Mouse (Mus musculus): Measurements from ENCODE around the gene Pde10a. TPM values are rescaled to one million over a fixed set of nuclear protein-coding genes. Genes with fewer than 3 reads are reported as not detected.

Pde10a gene
- 4.8 TPM in 2 replicates for polyA plus RNA-seq (2014; fragmentation: Nextera tagmentation; extraction: Ambion mirVana)

DNA sequence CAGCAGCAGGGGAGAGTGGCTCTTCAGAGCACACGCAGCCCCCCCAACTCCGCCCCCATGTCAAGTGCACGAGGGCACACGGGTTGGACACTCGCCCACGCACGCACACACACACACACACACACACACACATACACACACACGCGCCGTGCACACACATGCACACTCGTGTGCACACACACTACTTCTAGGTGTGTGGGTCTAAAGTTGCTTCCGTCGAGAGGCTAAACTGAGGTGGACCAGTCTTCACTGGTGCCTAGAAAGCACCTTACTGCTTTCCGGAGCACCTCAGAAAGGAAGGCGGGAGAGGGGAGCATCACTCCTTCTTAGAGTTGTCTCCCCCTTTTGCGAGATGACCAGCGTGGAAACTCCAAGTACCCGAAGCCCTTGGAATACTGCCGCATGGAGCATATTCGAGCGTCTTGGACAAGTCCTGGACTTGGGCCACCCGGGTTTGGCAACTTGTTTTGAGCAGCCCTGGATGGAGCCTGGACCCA is at the start of gene Pde10a:
Gene Pde10a (plus strand): TSS at position 148 of the 497 bp plus-strand sequence.
- Histone ChIP-seq H3K4me1 (ENCODE audit: control insufficient read depth, insufficient read depth, low read length) (peaks cover 7% of the 10 kb centered on the region; the same call in 1 of the 2 replicates), H3K4me2 (peak within 1 kb of the TSS; percentile 94), H3K4me3 (ENCODE audit: low read depth, low read length) (peak within 1 kb of the TSS; percentile 51), H3K36me3 (ENCODE audit: control insufficient read depth, insufficient read depth, low read length) (no peaks in the 10 kb centered on the region), H3K27me3 (ENCODE audit: control insufficient read depth, insufficient read depth, low read length) (peaks cover 21% of the 10 kb centered on the region), H3K9me3 (ENCODE audit: control insufficient read depth, low read length) (no peaks in the 10 kb centered on the region), H3K27ac (ENCODE audit: low read depth, low read length) (no peak within 1 kb of the TSS), H3K9ac (ENCODE audit: low read length) (peak within 1 kb of the TSS; percentile 68)
- WGBS = 4% methylated on average over 22 of the region's 22 CpGs
- DNase-seq (ENCODE audit: low spot score, missing footprints) (peak; percentile 95), ATAC-seq (ENCODE audit: low FRiP score) (peak; percentile 64; the same call in 1 of the 2 replicates)

- Histone ChIP-seq H3K36me3 (ENCODE audit: control insufficient read depth, insufficient read depth, low read length) (no peaks in the 10 kb centered on the region), H3K4me1 (ENCODE audit: control insufficient read depth, insufficient read depth, low read length) (no peaks in the 10 kb centered on the region), H3K9ac (ENCODE audit: low read length) (no peak overlapping the region), H3K9me3 (ENCODE audit: control insufficient read depth, low read length) (no peaks in the 10 kb centered on the region), H3K4me2 (no peak overlapping the region), H3K27ac (ENCODE audit: low read depth, low read length) (no peak overlapping the region), H3K27me3 (ENCODE audit: control insufficient read depth, insufficient read depth, low read length) (no peaks in the 10 kb centered on the region), H3K4me3 (ENCODE audit: low read depth, low read length) (no peak overlapping the region)
- no peak for ATAC-seq (ENCODE audit: low FRiP score)
- DNase-seq (ENCODE audit: low spot score, missing footprints) = no peak
- 79% methylated on average over 3 of the region's 3 CpGs for WGBS
Measured at GRCm38 (mm10) chr17:8478554-8478953, 46.6 kb upstream of the Pde10a start.

DNA sequence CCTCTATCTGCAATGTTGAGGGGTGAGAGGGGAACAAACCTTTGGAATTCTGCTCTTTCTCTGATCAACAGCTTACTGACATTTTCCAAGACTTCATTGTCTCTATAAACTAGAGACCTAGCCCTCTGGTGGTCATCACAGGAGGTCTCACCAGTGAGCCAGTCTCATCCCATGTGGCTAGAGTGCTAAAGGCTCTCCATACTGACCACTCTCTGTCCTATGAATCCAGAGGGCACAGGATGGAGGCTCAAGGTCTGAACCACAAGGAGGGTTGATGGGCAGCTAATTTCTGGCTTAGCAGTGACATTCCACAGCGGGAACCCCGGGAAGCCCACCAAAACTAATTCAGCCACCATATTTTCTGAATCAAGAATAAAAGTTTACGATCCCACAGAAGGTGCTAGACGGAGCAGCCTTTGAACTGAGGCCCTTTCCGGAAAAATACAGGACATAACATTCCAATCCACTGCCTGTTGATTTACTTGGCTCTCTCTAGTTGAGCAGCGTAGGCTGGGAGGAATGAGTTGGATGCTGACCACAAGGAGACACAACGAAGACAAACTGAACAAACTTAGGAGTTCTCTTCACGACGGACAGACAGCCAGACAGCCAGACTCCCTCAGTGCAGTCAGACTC is 45.6 kb upstream of the Pde10a start:
- H3K36me3 ChIP-seq (ENCODE audit: control insufficient read depth, insufficient read depth, low read length) = no peaks in the 10 kb centered on the region
- 88% methylated on average over 9 of the region's 9 CpGs for WGBS
- H3K4me1 ChIP-seq (ENCODE audit: control insufficient read depth, insufficient read depth, low read length) = no peaks in the 10 kb centered on the region
- no peak overlapping the region for H3K9ac ChIP-seq (ENCODE audit: low read length)
- H3K4me2 ChIP-seq = no peak overlapping the region
- ATAC-seq (ENCODE audit: low FRiP score) (no peak), DNase-seq (ENCODE audit: low spot score, missing footprints) (no peak)
- H3K27ac ChIP-seq (ENCODE audit: low read depth, low read length) = no peak overlapping the region
- no peak overlapping the region for H3K4me3 ChIP-seq (ENCODE audit: low read depth, low read length)
- H3K9me3 ChIP-seq (ENCODE audit: control insufficient read depth, low read length) = no peaks in the 10 kb centered on the region
- H3K27me3 ChIP-seq (ENCODE audit: control insufficient read depth, insufficient read depth, low read length) = no peaks in the 10 kb centered on the region

GRCm38 (mm10) chr17:8481797-8482196 is 43.4 kb upstream of the Pde10a start:
- ATAC-seq (ENCODE audit: low FRiP score) (no peak), DNase-seq (ENCODE audit: low spot score, missing footprints) (no peak)
- Histone ChIP-seq H3K27me3 (ENCODE audit: control insufficient read depth, insufficient read depth, low read length) (no peaks in the 10 kb centered on the region), H3K4me1 (ENCODE audit: control insufficient read depth, insufficient read depth, low read length) (no peaks in the 10 kb centered on the region), H3K27ac (ENCODE audit: low read depth, low read length) (no peak overlapping the region), H3K4me2 (no peak overlapping the region), H3K4me3 (ENCODE audit: low read depth, low read length) (no peak overlapping the region), H3K9me3 (ENCODE audit: control insufficient read depth, low read length) (no peaks in the 10 kb centered on the region), H3K36me3 (ENCODE audit: control insufficient read depth, insufficient read depth, low read length) (no peaks in the 10 kb centered on the region), H3K9ac (ENCODE audit: low read length) (no peak overlapping the region)
- 92% methylated on average over 10 of the region's 10 CpGs for WGBS

DNA sequence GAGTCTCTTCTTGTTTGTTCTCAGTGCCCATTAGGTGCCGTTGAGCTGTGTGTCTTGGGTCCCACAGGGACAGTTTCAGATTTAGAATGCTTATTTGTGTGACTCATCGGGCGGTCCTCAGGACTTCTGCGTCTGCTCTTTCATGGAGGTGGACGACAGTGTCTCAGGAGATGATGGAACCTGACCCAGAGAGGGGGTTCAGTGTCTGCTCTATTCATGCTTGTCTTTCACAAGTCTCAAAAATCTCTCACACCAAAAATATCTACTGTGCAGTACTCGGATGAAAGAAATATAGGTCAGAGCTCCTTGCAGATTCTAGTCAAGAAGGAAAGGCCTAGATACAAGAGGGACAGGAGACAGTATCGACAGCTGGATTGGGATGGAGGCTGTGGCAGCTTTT is 42.3 kb upstream of the Pde10a start:
- no peak overlapping the region for H3K4me3 ChIP-seq (ENCODE audit: low read depth, low read length)
- H3K4me2 ChIP-seq = no peak overlapping the region
- no peaks in the 10 kb centered on the region for H3K27me3 ChIP-seq (ENCODE audit: control insufficient read depth, insufficient read depth, low read length)
- 88% methylated on average over 7 of the region's 7 CpGs for WGBS
- H3K27ac ChIP-seq (ENCODE audit: low read depth, low read length) = no peak overlapping the region
- DNase-seq (ENCODE audit: low spot score, missing footprints) (no peak), ATAC-seq (ENCODE audit: low FRiP score) (no peak)
- no peaks in the 10 kb centered on the region for H3K4me1 ChIP-seq (ENCODE audit: control insufficient read depth, insufficient read depth, low read length)
- H3K36me3 ChIP-seq (ENCODE audit: control insufficient read depth, insufficient read depth, low read length) = no peaks in the 10 kb centered on the region
- no peak overlapping the region for H3K9ac ChIP-seq (ENCODE audit: low read length)
- H3K9me3 ChIP-seq (ENCODE audit: control insufficient read depth, low read length) = no peaks in the 10 kb centered on the region

DNA sequence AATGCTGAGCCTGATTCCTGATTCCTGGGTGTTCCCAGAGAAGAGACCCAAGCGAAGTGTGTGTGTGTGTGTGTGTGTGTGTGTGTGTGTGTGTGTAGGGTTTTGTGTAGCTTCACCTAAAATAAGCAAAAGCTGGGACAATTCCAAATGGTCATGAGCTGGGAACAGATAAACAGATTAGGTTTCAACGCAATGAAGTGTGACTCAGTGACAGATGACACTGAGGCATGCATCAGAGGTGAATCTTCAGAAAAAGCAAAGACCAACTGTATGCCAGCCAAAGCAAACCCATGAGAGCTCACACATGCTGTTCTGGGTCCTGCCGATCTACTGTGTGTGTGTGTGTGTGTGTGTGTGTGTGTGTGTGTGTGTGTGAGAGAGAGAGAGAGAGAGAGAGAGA is 40.9 kb upstream of the Pde10a start:
- Histone ChIP-seq H3K4me3 (ENCODE audit: low read depth, low read length) (no peak overlapping the region), H3K27ac (ENCODE audit: low read depth, low read length) (no peak overlapping the region), H3K9ac (ENCODE audit: low read length) (no peak overlapping the region), H3K4me2 (no peak overlapping the region), H3K9me3 (ENCODE audit: control insufficient read depth, low read length) (no peaks in the 10 kb centered on the region), H3K4me1 (ENCODE audit: control insufficient read depth, insufficient read depth, low read length) (no peaks in the 10 kb centered on the region), H3K27me3 (ENCODE audit: control insufficient read depth, insufficient read depth, low read length) (no peaks in the 10 kb centered on the region), H3K36me3 (ENCODE audit: control insufficient read depth, insufficient read depth, low read length) (no peaks in the 10 kb centered on the region)
- no peak for ATAC-seq (ENCODE audit: low FRiP score)
- DNase-seq (ENCODE audit: low spot score, missing footprints) = no peak
- 77% methylated on average over 3 of the region's 3 CpGs for WGBS

- Histone ChIP-seq H3K27me3 (ENCODE audit: control insufficient read depth, insufficient read depth, low read length) (no peaks in the 10 kb centered on the region), H3K27ac (ENCODE audit: low read depth, low read length) (no peak overlapping the region), H3K9ac (ENCODE audit: low read length) (no peak overlapping the region), H3K4me1 (ENCODE audit: control insufficient read depth, insufficient read depth, low read length) (no peaks in the 10 kb centered on the region), H3K36me3 (ENCODE audit: control insufficient read depth, insufficient read depth, low read length) (no peaks in the 10 kb centered on the region), H3K9me3 (ENCODE audit: control insufficient read depth, low read length) (no peaks in the 10 kb centered on the region), H3K4me3 (ENCODE audit: low read depth, low read length) (no peak overlapping the region), H3K4me2 (no peak overlapping the region)
- DNase-seq (ENCODE audit: low spot score, missing footprints) (no peak), ATAC-seq (ENCODE audit: low FRiP score) (no peak)
Measured at GRCm38 (mm10) chr17:8485146-8485545, 40.0 kb upstream of the Pde10a start.

GRCm38 (mm10) chr17:8487824-8488223 is 37.3 kb upstream of the Pde10a start:
- no peaks in the 10 kb centered on the region for H3K27me3 ChIP-seq (ENCODE audit: control insufficient read depth, insufficient read depth, low read length)
- H3K4me1 ChIP-seq (ENCODE audit: control insufficient read depth, insufficient read depth, low read length) = no peaks in the 10 kb centered on the region
- no peak overlapping the region for H3K27ac ChIP-seq (ENCODE audit: low read depth, low read length)
- H3K36me3 ChIP-seq (ENCODE audit: control insufficient read depth, insufficient read depth, low read length) = no peaks in the 10 kb centered on the region
- DNase-seq (ENCODE audit: low spot score, missing footprints) = no peak
- WGBS = 62% methylated on average over 12 of the region's 12 CpGs
- no peak overlapping the region for H3K4me3 ChIP-seq (ENCODE audit: low read depth, low read length)
- no peak overlapping the region for H3K9ac ChIP-seq (ENCODE audit: low read length)
- no peaks in the 10 kb centered on the region for H3K9me3 ChIP-seq (ENCODE audit: control insufficient read depth, low read length)
- no peak for ATAC-seq (ENCODE audit: low FRiP score)
- no peak overlapping the region for H3K4me2 ChIP-seq

DNA sequence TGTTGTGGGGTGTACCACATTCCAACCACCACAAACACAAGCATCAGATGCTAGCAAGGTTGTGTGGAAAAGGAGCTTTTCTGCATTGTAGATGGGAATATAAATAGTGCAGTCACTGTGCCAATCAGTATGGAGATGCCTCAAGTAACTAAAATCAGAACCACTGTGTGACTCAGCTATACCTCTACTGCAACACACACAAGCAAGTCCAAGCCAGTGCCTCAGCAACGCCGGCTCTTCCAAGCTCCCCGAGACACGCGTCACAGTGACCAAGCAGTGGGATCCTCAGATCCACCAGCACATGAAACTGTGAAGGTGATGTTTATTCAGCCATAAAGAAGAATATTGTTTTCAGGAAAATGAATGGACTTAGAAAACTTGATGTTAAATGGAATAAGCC is 34.2 kb upstream of the Pde10a start:
- DNase-seq (ENCODE audit: low spot score, missing footprints) (no peak), ATAC-seq (ENCODE audit: low FRiP score) (no peak)
- Histone ChIP-seq H3K36me3 (ENCODE audit: control insufficient read depth, insufficient read depth, low read length) (no peaks in the 10 kb centered on the region), H3K4me1 (ENCODE audit: control insufficient read depth, insufficient read depth, low read length) (no peaks in the 10 kb centered on the region), H3K9me3 (ENCODE audit: control insufficient read depth, low read length) (no peaks in the 10 kb centered on the region), H3K27ac (ENCODE audit: low read depth, low read length) (no peak overlapping the region), H3K27me3 (ENCODE audit: control insufficient read depth, insufficient read depth, low read length) (no peaks in the 10 kb centered on the region), H3K9ac (ENCODE audit: low read length) (no peak overlapping the region), H3K4me2 (no peak overlapping the region), H3K4me3 (ENCODE audit: low read depth, low read length) (no peak overlapping the region)
- WGBS = 83% methylated on average over 5 of the region's 5 CpGs

Data from midbrain, embryonic 11.5 days (tissue).